12 mouse cellular contexts compared by ENCODE assay signal in the genomic region with DNA sequence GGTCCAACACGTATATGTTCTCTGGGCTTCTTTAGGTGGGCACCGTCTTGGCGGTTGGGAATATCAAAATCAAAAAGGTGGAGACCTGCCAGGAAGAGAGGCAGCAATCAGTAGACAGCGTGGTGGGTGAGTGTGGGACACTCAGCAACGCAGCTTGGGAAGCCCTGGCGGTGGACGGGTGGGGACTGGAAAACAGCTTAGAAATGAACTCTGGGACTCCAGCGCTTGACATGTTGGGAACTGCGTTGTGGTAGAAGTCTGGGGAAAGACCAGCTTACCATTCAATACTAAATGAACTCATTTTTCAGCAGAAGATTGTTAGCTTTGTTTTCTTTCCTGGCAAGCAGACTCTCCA. TPM values are rescaled to one million over a fixed set of nuclear protein-coding genes. Genes with fewer than 3 reads are reported as not detected.
A peak's percentile ranks its signal among the peaks of the same experiment; 100 is the strongest.
DNase-seq lines count a peak whose midpoint lies in the region; ATAC-seq lines count a peak whose summit lies in the region.
"Had no signal": no experiment of that assay in that cellular context is flagged by ENCODE, and none has a peak within 500 bp of the region (broad histone marks: within the 10 kb centered on the region; RNA-seq: fewer than 3 reads in every experiment).

No protein-coding gene starts in this region.

- H3K27ac ChIP-seq in kidney, embryonic 15.5 days, result peak overlapping the region; percentile 59
- H3K27ac ChIP-seq in brown adipose tissue, adult 24 weeks (replicated peaks; ENCODE audit: low read depth, low read length), result no peak overlapping the region
- H3K27ac ChIP-seq in liver, embryonic 15.5 days (replicated peaks), result no peak overlapping the region
- H3K27ac ChIP-seq: embryonic facial prominence, embryonic 12.5 days; hindbrain, embryonic 12.5 days had no signal

- H3K4me2 ChIP-seq in kidney, embryonic 15.5 days, result peak overlapping the region; percentile 29; the same call in 1 of the 2 replicates
- H3K4me2 ChIP-seq in liver, embryonic 15.5 days, result peak overlapping the region; percentile 33
- H3K4me2 ChIP-seq: embryonic facial prominence, embryonic 12.5 days; hindbrain, embryonic 12.5 days had no signal

- H3K9me3 ChIP-seq in kidney, embryonic 15.5 days (replicated peaks), result no peaks in the 10 kb centered on the region
- no peaks in the 10 kb centered on the region for H3K9me3 ChIP-seq in liver, embryonic 15.5 days (replicated peaks)
- H3K9me3 ChIP-seq: embryonic facial prominence, embryonic 12.5 days; hindbrain, embryonic 12.5 days; megakaryocyte, embryonic 14.5 days had no signal

- H3K27me3 ChIP-seq in kidney, embryonic 15.5 days, result no peaks in the 10 kb centered on the region
- peaks cover 8% of the 10 kb centered on the region for H3K27me3 ChIP-seq in liver, embryonic 15.5 days
- H3K27me3 ChIP-seq: megakaryocyte, embryonic 14.5 days had no signal

- ATAC-seq in kidney, embryonic 15.5 days (replicated peaks; ENCODE audit: low FRiP score), result no peak
- ATAC-seq in liver, embryonic 15.5 days (ENCODE audit: insufficient read depth), result no peak

- peaks cover 36% of the 10 kb centered on the region for H3K4me1 ChIP-seq in kidney, embryonic 15.5 days
- H3K4me1 ChIP-seq in brown adipose tissue, adult 24 weeks (ENCODE audit: control insufficient read depth, insufficient read depth, insufficient read length, low read length), result 0 out of 2 replicates have a peak, but pooled peaks cover 2% of the 10 kb centered on the region
- H3K4me1 ChIP-seq in liver, embryonic 15.5 days (replicated peaks), result peaks cover 10% of the 10 kb centered on the region

- no peak overlapping the region for H3K4me3 ChIP-seq in kidney, embryonic 15.5 days (replicated peaks)
- H3K4me3 ChIP-seq in brown adipose tissue, adult 24 weeks (ENCODE audit: insufficient read depth, low read depth, low read length), result peak overlapping the region; percentile 13; the same call in 1 of the 2 replicates
- no peak overlapping the region for H3K4me3 ChIP-seq in liver, embryonic 15.5 days (replicated peaks)
- H3K4me3 ChIP-seq: embryonic facial prominence, embryonic 12.5 days; hindbrain, embryonic 12.5 days; megakaryocyte, embryonic 14.5 days had no signal

- no peak overlapping the region for H3K9ac ChIP-seq in kidney, embryonic 15.5 days
- no peak overlapping the region for H3K9ac ChIP-seq in liver, embryonic 15.5 days
- H3K9ac ChIP-seq: embryonic facial prominence, embryonic 12.5 days; hindbrain, embryonic 12.5 days had no signal

- intact Hi-C loops in heart, postnatal 14 days (cut with DNase I), result no loop called here

- WGBS in kidney, embryonic 15.5 days, result 65% methylated on average over 9 of the region's 9 CpGs
- WGBS in liver, embryonic 15.5 days (ENCODE audit: insufficient replicate concordance), result 46% methylated on average over 9 of the region's 9 CpGs

- DNase-seq in kidney, adult 8-10 months, result no peak
- DNase-seq in heart, postnatal 14 days, result peak; percentile 24 to 42
- DNase-seq in left cerebral cortex, adult 9 months (ENCODE audit: low spot score in 2 of 2), result no peak
- DNase-seq in thymus, postnatal 36 days, result no peak
- DNase-seq: cerebellum, postnatal 10 days; thymus, postnatal 25 days had no signal

- H3K36me3 ChIP-seq in kidney, embryonic 15.5 days, result no peaks in the 10 kb centered on the region
- no peaks in the 10 kb centered on the region for H3K36me3 ChIP-seq in liver, embryonic 15.5 days (replicated peaks)
- H3K36me3 ChIP-seq: embryonic facial prominence, embryonic 12.5 days; hindbrain, embryonic 12.5 days had no signal

RNA-seq across cellular contexts. Expression of gene Rbpj, which starts 3.8 kb away (rescaled TPM):
- polyA plus RNA-seq in kidney, embryonic 15.5 days (2015; fragmentation: Nextera tagmentation; extraction: Ambion mirVana), result 33.1 and 36.7 TPM in 2 replicates
- 10.1 and 13.3 TPM in 2 replicates for polyA plus RNA-seq in brown adipose tissue, adult 24 weeks (2012; ENCODE audit: insufficient read depth, insufficient read length, missing spikeins)
- total RNA-seq in heart, postnatal 14 days (2021), result 10 to 100 TPM; 28.6 to 33.9 TPM
- polyA plus RNA-seq in liver, embryonic 15.5 days (2015; fragmentation: Nextera tagmentation; extraction: Ambion mirVana), result 6.3 and 7.1 TPM in 2 replicates

Comparison
In these comparisons a context has a peak if more than half of its experiments do, and no peak if none do; other contexts are left out.
1. DNase-seq: peak in heart, postnatal 14 days (2 of 2); none in kidney, adult 8-10 months (0 of 2), left cerebral cortex, adult 9 months (0 of 2) and thymus, postnatal 36 days (0 of 2).